Mouse (Mus musculus): ENCODE results near the gene Klk10. TPM values are rescaled to one million over a fixed set of nuclear protein-coding genes. Genes with fewer than 3 reads are reported as not detected.

The Klk10 gene
- total RNA-seq, 2 experiments from 2014 or later, result not detected

DNA sequence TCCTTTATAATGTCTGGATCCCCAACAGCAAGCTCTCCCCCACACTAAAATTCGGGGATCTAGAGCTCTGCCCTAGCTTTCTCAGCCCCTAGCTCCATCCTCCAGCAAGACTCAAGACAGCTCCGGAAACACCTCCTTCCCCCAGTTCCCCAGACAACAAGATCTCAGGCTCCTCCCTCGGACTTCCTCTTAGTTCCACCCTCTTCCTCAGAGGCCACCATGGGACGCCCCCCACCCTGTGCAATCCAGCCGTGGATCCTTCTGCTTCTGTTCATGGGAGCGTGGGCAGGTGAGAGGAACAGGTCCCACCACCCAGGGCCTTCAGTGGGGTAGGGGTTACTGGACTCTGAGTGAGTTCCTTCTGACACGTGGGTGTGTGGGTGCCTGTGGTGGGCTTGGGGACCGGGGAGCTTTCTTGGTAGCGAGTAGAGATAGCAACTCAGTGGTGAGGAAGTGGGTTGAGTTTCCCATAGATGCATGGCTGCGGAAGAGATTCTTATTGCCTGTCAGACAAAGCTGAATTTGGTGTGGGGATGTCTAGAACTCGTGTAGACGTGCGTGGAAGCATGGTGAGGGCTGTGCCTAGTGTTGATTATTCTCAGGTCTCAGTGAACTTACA lies 17.1 kb downstream of the Klk10 start:
- Histone ChIP-seq H3K27ac (no peak overlapping the region), H3K4me3 (peak overlapping the region; percentile 56; the same call in 1 of the 2 replicates)
- intact Hi-C loops (cut with DNase I), result no loop called here
- no peak for TF ChIP-seq CTCF (IDR thresholded peaks at IDR 0.05)
- no peak for DNase-seq (ENCODE audit: extremely low spot score in 1 of 2, low spot score in 2 of 2)

GRCm38 (mm10) chr7:43799876-43800275 lies 19.0 kb downstream of the Klk10 start:
- no peak for DNase-seq (ENCODE audit: extremely low spot score in 1 of 2, low spot score in 2 of 2)
- TF ChIP-seq CTCF (IDR thresholded peaks at IDR 0.05), result no peak
- intact Hi-C loops (cut with DNase I), result no loop called here
- Histone ChIP-seq H3K4me3 (no peak overlapping the region), H3K27ac (no peak overlapping the region)

DNA sequence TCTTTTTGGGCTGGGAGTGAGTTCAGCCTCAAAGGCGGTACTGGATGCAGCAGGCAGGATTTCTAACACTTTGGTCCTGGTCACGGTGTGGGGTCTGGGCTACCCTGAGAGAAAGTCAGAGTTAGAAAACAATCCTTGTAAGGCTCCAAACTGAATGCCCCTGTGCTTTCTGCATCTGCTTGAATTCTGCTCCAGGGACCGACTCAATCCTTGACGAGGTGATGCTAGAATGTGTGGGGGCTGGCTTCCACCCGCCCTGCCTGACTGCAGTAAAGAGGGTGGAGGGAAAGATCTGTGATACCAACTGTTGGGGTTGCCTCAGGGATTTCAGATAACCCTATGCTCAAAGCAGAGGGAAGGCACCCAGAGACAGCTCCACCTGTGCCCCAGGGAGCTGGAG lies 30.2 kb downstream of the Klk10 start, which contains the start of gene Klk7:
Gene Klk7 (plus strand): TSS at position 301 of the 400 bp plus-strand sequence.
- Histone ChIP-seq H3K4me3 (no peak within 1 kb of the TSS), H3K27ac (no peak within 1 kb of the TSS)
- no peak for DNase-seq (ENCODE audit: extremely low spot score in 1 of 2, low spot score in 2 of 2)
- TF ChIP-seq CTCF (IDR thresholded peaks at IDR 0.05), result no peak
- intact Hi-C loops (cut with DNase I), result no loop called here

GRCm38 (mm10) chr7:43815211-43815610 lies 34.4 kb downstream of the Klk10 start:
- intact Hi-C loops (cut with DNase I), result no loop called here
- no peak for TF ChIP-seq CTCF (IDR thresholded peaks at IDR 0.05)
- Histone ChIP-seq H3K27ac (no peak overlapping the region), H3K4me3 (no peak overlapping the region)
- DNase-seq (ENCODE audit: extremely low spot score in 1 of 2, low spot score in 2 of 2), result no peak

- no peak for TF ChIP-seq CTCF (IDR thresholded peaks at IDR 0.05)
- no peak for DNase-seq (ENCODE audit: extremely low spot score in 1 of 2, low spot score in 2 of 2)
- intact Hi-C loops (cut with DNase I), result no loop called here
- Histone ChIP-seq H3K27ac (no peak overlapping the region), H3K4me3 (no peak overlapping the region)
Measured at GRCm38 (mm10) chr7:43816746-43817145, 35.9 kb downstream of the Klk10 start.

DNA sequence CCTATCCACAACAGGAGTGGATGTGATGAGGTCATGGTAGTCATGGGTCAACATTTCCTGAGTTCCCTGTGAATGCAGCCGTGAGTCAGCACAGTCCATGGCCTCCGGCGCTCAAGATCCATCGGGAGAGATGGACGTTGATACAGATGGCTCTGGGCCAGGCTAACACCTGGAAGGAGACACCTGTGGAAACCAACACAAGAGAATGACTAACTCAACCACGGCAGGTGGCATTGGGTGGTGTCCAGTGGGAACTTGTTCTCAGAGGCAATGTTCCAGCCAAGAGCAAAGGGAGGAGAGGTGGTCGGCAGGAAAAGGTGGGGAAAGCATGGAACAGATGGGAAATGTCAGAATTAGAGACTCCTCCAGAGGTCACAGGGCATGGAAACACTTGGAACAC lies 40.7 kb downstream of the Klk10 start:
- DNase-seq (ENCODE audit: extremely low spot score in 1 of 2, low spot score in 2 of 2), result no peak
- Histone ChIP-seq H3K27ac (no peak overlapping the region), H3K4me3 (no peak overlapping the region)
- intact Hi-C loops (cut with DNase I), result no loop called here
- no peak for TF ChIP-seq CTCF (IDR thresholded peaks at IDR 0.05)

DNA sequence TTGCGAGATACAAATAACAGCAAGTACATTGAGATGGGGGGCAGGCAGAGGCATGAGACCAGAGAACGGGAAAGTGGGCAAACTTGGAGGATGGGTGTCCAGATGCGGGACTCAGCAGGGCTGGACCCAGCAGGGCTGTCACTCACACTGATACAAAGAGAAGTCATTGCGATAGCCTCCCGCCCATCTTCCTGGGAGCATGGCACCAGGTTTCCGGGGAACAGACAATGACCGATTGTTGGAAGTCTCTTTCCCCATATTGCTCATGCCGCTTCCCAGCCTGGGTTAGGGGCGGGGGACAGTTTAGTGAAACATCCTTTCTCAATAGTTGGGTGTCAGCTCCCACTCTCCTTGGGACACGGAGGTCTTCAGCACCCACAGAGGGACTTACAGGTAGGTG lies 43.4 kb downstream of the Klk10 start, which contains the start of gene Klk6:
Gene Klk6 (plus strand): TSS at position 301 of the 400 bp plus-strand sequence.
- no peak for TF ChIP-seq CTCF (IDR thresholded peaks at IDR 0.05)
- intact Hi-C loops (cut with DNase I), result no loop called here
- H3K4me3 ChIP-seq, result no peak within 1 kb of the TSS

GRCm38 (mm10) chr7:43826056-43826455 lies 45.2 kb downstream of the Klk10 start:
- intact Hi-C loops (cut with DNase I), result no loop called here
- no peak overlapping the region for H3K27ac ChIP-seq
- no peak for DNase-seq (ENCODE audit: extremely low spot score in 1 of 2, low spot score in 2 of 2)
- no peak overlapping the region for H3K4me3 ChIP-seq
- TF ChIP-seq CTCF (IDR thresholded peaks at IDR 0.05), result no peak

More for the DNA sequence above, 43.4 kb downstream of the Klk10 start, which contains the start of gene Klk6:
- H3K27ac ChIP-seq, result no peak within 1 kb of the TSS
- no peak for DNase-seq (ENCODE audit: extremely low spot score in 1 of 2, low spot score in 2 of 2)

DNA sequence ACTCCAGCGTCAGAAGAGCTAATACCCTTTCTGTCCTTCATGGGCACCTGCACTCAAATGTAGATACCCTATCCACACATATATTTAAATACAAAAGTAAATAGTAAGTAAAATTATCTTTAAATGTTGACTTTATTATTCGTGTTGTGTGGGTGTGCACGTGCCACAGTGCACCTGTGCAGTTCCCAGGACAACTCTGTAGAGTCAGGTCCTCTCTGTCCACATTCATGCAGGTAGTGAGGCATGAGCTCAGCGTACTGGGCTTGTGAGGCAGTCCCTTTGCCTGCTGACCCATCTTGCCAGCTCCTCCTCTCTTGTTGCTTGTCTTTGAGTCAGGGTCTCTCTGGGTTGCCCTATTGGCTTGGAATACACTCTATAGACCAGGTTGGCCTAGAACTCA lies 46.9 kb downstream of the Klk10 start:
- intact Hi-C loops (cut with DNase I), result no loop called here
- Histone ChIP-seq H3K27ac (no peak overlapping the region), H3K4me3 (no peak overlapping the region)
- no peak for DNase-seq (ENCODE audit: extremely low spot score in 1 of 2, low spot score in 2 of 2)
- TF ChIP-seq CTCF (IDR thresholded peaks at IDR 0.05), result no peak

- Histone ChIP-seq H3K4me3 (no peak overlapping the region), H3K27ac (no peak overlapping the region)
- TF ChIP-seq CTCF (IDR thresholded peaks at IDR 0.05), result no peak
- intact Hi-C loops (cut with DNase I), result no loop called here
- no peak for DNase-seq (ENCODE audit: extremely low spot score in 1 of 2, low spot score in 2 of 2)
Measured at GRCm38 (mm10) chr7:43829006-43829405, 48.2 kb downstream of the Klk10 start.

Other genes with a start within 250 kb of the Klk10 start
- 1 to 10 TPM; 3.7 to 4.7 TPM for gene Cd33, start 236.6 kb upstream of the Klk10 start, total RNA-seq (2021)
- gene Zfp658, start 218.8 kb upstream of the Klk10 start, total RNA-seq (2021), result 1 to 10 TPM; 5.2 to 5.5 TPM
- gene Zfp719, start 201.4 kb upstream of the Klk10 start, total RNA-seq (2021), result 10 to 100 TPM; 14.5 to 16.2 TPM
- under 1 TPM; 0.16 to 0.25 TPM for gene Zfp819, start 173.9 kb upstream of the Klk10 start, total RNA-seq (2021)
- gene Ceacam18, start 146.3 kb upstream of the Klk10 start, total RNA-seq (2021), result not detected
- 1 to 10 TPM; 1.3 to 1.5 TPM for gene Siglece, start 120.9 kb upstream of the Klk10 start, total RNA-seq (2021)
- gene Ctu1, start 109.0 kb upstream of the Klk10 start, total RNA-seq (2021), result 1 to 10 TPM; 8.5 to 8.9 TPM
- not detected for gene Klk14, start 90.6 kb upstream of the Klk10 start, total RNA-seq (2021)
- gene Klk13, start 68.5 kb upstream of the Klk10 start, total RNA-seq (2021), result not detected
- gene Klk12, start 12.1 kb upstream of the Klk10 start, total RNA-seq (2021), result not detected
- not detected for gene Klk11, start 6.4 kb upstream of the Klk10 start, total RNA-seq (2021)
- not detected for gene Klk9, start 10.9 kb downstream of the Klk10 start, total RNA-seq (2021)
- 1 to 10 TPM; 2.3 to 3.7 TPM for gene Klk8, start 16.5 kb downstream of the Klk10 start, total RNA-seq (2021)
- not detected for gene Klk7, start 30.3 kb downstream of the Klk10 start, total RNA-seq (2021)
- gene Klk6, start 43.5 kb downstream of the Klk10 start, total RNA-seq (2021), result 1 to 10 TPM in 1 of 2 experiments, not detected in 1; 2.0 TPM
- gene Klk5, start 60.9 kb downstream of the Klk10 start, total RNA-seq (2021), result not detected
- gene Klk4, start 100.1 kb downstream of the Klk10 start, total RNA-seq (2021), result not detected
- not detected for gene Klk15, start 152.7 kb downstream of the Klk10 start, total RNA-seq (2021)
- not detected for gene Klk1b8, start 169.6 kb downstream of the Klk10 start, total RNA-seq (2021)
- gene Klk1b1, start 185.7 kb downstream of the Klk10 start, total RNA-seq (2021), result not detected
- gene Klk1b9, start 195.0 kb downstream of the Klk10 start, total RNA-seq (2021), result not detected
- not detected for gene Klk1b11, start 214.8 kb downstream of the Klk10 start, total RNA-seq (2021)
- not detected for gene Klk1b26, start 231.1 kb downstream of the Klk10 start, total RNA-seq (2021)

Data from left cerebral cortex, adult 2 months (tissue).